Mouse (Mus musculus) mature B cell (primary cell): Measurements from ENCODE around the gene Cfap52.

Experiments used
- in situ Hi-C: fragments of 300-500 bp; cut with MboI; formaldehyde crosslinking; loops from 2 replicates; pipeline ENCODE4 v1.14.3; 2019

Gene Cfap52

DNA sequence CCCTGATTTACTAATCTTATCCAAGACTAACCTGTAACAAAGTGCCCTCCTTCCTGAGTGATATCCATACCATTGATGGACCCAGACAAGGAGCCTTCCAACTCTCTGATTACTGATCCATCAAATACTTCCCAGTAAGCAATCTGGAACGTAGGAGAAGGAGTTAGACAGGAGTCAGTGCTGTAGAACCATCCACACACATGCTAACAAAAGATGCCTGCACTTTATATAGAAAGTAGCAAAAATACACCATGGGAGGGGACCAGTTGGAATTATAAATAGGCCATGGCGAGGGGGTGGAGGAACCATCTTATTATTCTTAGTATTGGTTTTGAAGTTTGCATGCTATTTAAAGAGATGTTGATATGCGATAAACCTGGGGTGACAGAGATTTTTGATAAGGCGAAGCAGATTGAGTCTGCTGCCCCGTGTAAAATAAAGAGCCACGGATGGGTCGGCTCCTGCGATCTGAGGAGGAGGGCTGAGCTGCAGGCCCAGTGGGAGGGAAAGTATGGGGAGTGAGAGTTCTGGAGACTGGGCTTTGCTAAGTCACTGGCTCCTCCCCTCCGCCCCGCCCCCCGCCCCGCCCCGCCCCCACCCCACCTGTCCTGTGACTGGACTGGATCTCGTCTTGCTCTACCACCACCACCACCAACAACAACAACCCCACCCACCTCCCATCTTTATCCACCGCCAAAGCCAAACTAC, 38.9 kb downstream of the Cfap52 start:
- in situ Hi-C loops: no loop called here

DNA sequence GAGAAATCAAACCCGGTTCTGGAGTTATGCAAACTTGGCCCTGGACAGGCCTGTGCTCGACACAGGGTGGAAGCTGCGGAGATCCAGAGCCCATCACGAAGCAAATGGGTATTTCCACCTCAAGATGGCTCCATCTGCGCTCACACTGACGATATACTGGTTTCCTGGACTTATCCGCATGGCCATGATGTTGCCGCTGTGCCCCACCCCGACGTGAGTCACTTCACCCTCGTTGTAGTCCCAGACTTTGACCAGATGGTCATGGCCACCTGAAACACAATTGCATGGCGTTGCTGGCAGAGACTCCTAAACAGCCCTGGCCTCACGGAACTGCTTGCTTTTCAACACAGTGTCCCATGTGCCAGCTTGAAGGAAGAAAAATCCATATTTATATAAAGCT, 40.5 kb downstream of the Cfap52 start:
- in situ Hi-C loops: no loop called here

DNA sequence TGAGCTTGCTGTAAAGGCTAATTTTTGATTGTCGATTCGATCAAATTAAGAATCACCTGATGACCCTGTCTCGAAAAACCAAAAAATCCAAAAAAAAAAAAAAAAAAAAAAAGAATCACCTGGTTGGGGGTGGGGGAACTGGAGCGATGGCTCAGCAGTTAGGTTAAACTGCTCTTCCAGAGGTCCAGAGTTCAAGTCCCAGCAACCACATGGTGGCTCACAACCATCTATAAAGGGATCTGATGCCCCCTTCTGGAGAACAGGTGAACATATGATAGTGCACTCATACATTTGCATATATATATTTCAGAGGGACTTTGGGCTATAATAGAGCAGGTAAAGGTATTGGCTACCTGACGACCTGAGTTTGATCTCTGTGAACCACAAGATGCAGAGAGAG, 41.7 kb downstream of the Cfap52 start:
- in situ Hi-C loops: no loop called here

DNA sequence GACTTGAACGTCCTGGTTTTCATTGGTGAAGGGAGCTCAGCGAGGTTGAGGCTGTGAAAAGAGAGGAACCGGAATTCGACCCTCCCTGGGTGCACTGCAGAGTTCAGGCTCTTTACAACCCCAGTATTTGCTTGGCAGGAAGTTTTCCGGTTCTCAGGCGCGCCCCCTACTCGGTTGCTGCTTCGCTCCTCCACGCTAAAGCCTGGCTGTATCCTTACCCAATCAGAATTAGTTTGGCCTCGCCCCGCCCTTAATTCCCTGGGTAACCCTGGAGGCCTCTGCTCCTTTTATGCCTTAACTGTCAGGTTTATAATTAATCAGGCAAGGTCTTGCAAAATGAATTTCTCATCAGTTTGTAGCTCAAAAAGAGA, 42.7 kb downstream of the Cfap52 start:
- in situ Hi-C loops: no loop called here

DNA sequence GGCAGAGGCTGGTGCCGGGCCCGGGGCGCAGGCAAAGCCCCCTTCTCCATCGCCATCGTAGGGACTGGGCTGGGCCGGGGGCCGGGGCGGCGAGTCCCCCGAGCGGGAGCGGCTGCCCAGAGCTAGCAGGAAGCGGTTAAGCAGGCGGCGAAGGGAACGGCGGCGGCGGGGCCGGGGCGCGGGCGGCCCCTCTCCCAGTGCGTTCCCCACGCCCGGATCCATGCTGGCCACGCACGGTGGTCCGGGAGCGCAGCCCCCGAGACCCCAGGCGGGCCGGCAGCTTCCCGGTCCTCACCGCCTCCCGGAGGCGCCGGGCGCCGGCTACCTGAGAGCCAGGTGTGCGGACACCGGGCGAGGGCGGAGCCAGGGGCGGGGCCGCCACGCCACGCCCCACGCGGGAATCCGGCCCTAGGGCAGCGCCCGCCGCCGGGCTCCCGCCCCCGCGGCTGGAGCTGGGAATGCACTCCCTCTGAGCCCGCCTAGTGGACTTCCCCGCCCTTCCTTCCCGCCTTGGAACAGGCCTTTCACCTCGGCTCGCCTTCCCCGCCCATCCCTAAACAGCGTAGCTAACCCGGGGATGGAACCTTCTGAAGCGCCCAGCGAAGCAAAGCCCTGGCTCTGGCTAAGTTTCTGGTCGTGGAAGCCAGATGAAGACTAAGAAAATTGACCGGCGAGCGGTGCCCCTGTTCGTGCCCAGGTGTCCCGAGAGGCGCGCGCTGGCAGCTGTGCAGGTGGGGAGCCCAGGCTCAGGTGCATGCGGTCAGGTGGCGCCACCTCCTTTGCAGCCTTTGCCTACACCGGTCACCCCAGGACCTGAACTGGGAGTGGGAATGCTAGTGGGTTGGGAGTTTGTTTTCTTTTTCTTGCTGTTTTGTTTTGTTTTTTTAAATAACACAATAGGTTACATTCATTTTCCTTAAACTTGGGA, 43.4 kb downstream of the Cfap52 start, which contains the start of gene Usp43:
Gene Usp43 (minus strand): TSS at position 327 of the 928 bp plus-strand sequence.
- in situ Hi-C loops: no loop called here

DNA sequence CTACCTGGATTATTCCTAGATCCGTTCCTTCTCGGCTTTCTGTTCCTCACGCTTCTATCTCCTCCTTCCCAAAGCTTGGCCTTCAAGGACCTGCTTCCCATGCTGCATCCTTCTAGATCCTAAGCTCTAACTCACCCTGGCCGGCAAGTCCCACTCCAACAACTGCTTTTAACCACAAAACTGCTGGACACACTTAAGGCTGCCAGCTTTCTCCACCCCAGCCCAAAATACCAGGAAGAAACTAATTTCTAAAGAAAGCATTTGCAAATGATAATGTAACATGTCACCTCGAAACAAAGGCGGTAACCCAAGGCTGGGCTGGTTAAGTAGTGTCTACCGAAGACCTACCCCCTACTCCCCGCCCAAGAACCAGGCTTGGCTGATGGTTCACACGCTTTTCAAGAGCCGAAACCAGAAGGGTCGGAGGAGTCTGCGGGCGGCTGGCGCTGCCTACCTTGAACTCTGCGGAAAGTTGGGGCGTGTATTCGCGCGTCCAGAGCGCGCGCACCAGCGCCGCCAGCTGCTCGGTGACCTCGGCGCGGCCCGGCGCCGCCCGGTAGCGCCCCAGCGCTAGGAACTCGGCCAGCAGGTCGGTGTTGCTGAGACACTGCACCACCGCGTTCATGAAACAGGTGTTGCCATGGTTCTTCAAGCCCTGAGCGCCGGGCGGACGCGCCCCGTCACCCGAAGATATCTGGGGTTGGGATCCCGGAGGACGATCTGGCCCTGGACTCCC, 44.2 kb downstream of the Cfap52 start:
- in situ Hi-C loops: no loop called here

DNA sequence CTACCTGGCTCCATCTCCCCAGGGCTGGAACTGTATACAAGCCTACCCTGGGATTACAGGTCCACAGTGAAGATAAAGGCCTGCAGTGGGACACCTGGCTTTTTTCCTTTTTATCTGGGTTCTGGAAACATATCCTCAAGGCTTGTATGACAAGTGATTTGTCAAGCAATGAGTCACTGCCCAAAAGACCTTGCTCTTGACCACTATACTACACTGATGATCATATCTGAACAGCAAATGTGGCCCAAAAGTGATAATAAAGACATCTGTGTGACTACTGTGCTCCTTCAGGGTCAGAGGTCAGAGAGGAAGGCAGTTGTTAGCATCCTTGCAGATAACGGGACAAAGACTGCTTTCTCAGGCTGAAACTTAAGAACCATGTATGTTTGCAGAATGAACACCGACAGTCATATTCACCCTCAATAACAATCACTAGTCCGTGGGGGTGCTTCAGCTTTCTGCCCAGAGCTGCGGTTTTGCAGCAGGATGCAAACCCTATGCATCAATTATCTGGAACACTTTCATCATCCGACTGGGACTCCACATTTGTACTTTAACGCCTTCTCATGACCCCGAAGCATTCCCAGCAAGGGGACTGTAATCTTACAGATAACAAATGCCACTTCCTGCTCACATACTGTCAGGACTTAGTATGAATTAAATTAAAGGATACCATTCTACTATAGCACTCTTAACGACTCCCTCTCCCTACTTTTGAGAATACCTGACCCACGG, 45.1 kb downstream of the Cfap52 start:
- in situ Hi-C loops: no loop called here

DNA sequence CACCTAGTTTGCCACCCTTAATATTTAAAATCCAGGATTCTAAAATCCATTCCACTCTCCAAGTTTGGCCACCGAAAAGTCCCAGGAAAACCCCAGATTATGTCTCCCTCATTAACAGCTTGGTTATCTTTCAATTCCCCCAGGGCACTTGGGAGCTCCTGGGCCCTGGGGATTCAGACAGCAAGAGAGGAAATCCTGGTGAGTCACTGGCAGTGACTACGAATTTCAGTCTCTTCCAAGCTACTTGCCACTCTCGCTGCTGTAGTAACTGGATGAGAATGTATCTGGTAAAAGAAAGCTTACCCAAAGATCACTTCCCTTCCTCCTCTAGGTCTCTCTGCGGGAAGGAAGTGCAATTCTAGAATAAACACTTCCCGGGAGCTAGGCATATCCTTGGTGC, 45.9 kb downstream of the Cfap52 start:
- in situ Hi-C loops: no loop called here

DNA sequence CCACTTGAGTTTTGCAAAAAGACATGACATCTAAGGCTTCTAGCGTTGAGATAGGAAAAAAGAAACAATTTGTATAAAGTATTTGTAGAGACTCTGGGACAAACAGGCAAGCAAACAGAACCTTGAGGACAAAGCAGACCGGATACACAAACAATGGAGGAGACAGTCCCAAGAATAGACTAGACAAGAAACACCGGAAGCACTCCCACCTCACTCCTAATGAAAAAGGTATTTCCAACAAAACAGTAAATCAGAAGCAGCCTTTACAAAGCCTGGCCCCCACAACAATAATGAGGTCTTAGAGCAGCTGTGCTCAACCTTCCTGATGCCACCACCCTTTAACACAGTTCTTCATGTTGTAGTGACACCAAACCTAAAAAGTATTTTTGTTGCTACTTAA, 48.3 kb downstream of the Cfap52 start:
- in situ Hi-C loops: no loop called here

DNA sequence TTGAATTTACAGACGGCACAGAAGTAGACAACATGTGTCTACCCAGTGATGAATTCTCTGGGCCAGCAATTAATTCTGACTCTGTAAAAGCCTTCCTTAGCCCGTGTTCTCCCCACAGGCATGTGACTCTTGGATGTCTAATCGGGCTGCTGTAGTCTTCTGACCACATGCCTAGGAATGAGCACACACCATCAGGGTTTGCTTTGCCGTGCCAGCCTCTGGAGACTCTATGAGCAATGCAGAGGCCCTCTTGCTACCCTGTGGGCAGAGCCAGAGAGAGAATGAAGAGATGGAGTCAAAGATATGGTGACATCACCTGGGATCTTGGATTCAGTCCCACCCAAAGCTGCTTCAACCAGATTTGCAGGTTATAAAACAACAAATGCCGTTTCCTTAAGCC, 54.4 kb downstream of the Cfap52 start:
- in situ Hi-C loops: no loop called here

DNA sequence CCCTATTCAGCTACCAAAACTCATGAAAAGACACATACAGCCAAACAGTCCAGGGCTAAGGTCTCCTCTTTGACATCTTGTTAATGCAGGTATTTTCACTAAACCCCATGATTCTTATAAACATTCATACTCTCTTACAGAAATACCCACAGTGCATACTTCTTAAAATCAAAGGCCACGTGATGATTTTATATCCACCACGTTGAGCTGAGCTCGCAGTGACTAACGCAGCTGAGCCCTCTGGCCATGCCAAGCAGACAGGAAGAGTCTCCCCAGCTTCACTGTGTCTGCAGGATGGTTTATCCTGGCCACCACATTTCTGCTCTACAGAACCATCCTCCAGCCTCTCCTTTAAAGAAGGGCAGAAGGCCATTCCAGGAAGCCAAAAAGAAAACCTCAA, 61.7 kb downstream of the Cfap52 start:
- in situ Hi-C loops: no loop called here

DNA sequence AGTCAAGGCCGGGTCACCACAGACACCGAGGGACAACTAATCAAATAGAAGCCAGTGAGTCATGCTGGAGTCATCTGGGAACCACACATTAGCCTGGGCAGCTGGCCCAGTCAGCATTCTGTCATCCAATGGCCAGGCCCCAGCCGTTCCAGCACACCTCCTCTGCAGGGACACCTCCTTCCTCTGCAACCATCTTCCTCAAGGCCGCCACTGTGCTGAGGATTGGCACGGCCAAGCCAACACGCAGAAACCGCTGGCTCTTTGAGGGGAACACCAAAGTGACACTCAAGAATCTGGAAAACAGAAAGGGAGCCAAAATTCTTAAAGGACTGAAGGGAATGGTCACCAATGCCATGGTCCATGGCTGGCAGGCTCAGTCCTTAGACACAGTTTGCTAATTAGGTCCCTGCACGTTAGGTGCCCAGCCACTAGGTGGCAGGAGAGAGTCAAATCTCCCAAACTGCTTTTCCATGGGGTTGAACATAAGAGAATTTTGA, 68.3 kb downstream of the Cfap52 start:
- in situ Hi-C loops: no loop called here

DNA sequence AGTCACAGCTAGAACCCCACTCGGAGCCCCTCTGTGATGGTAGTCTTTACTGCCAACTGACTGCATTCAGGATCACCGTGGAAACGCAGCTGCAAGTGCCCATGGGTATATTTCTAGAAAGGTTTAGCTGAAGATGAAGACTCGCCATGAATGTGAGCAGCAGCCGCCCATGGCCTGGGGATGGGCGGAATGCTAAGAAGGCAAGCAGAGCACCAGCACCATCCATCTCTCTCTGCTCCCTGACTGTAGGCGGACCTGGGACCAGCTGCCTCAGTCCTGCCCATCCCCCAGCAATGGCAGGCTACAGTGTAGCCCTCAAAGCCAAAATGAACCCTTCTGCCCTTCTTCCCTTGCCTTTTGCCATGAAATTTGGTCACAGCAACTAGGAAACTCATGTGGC, 69.8 kb downstream of the Cfap52 start:
- in situ Hi-C loops: no loop called here

DNA sequence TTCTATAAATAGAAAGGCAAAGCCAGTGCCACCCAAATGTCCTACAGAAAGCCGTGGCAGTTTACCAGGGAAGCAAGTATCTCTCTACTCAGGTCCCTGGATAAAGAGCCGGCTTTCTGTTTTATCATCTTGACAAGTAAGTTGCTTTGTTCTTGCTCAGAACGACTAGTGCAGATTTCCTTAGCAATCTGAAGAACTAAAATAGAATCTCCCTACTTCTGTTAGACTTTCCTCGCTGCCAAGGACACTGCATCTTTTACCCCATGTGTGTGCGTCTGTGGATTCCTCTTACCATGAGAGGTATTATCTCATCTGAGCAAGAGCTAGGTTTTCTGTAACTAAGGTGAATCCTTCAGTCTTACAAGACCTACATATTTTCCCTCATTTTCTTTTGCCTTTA, 76.9 kb downstream of the Cfap52 start:
- in situ Hi-C loops: no loop called here

DNA sequence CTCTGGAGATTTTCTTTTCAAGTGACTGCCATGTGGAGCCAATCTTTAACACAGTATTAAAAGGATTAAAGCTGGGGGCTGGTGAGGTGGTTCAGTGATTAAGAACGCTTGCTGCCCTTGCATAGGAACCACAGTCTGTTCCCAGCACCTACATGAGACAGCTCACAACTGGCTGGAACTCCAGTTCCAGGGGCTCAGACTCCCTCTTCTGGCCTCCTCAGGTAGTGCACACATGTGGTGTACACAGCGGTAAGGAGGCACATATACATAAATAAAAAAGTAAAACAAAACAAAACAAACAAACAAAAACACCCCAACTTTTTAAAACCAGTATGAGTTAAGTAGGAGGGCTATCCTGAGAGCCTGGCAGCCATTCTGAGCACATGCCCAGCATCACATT, 79.5 kb downstream of the Cfap52 start:
- in situ Hi-C loops: no loop called here
